ENCODE assay signal across 25 mouse cellular contexts in the genomic region with DNA sequence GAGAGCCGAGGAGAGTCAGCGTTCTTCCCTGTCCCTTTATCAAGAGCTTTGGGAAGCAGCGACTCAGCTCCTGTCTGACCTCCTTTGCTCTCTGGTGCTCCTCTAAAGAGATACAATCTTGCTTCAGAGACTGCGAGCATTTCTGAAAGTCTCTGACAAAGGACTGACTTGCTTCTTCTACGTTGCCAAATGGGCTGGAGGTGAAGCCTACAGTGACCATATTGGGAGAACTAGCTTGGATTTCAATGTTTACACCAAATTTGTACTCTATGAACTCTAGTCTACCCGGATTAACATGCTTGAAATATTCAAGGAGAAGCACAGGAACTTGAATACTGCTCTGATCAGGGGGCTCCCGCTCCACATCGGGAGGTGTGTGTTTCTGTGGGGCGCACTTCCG.
"Had no signal": no experiment of that assay in that cellular context is flagged by ENCODE, and none has a peak within 500 bp of the region (broad histone marks: within the 10 kb centered on the region; RNA-seq: fewer than 3 reads in every experiment).

No protein-coding gene starts in this region.

- DNase-seq: gastrocnemius, adult 2 months; gastrocnemius, postnatal 10 days; gastrocnemius, postnatal 25 days; heart, adult 2 months; heart, postnatal 4 days; kidney, adult 18-20 months; kidney, adult 8-10 months; kidney, postnatal 10 days; kidney, postnatal 25 days; kidney, postnatal 4 days; left cerebral cortex, postnatal 4 days; liver, embryonic 13.5 days had no signal

- H3K27me3 ChIP-seq: heart, embryonic 13.5 days; heart, embryonic 15.5 days; intestine, embryonic 15.5 days; limb, embryonic 13.5 days; limb, embryonic 15.5 days; liver, embryonic 13.5 days had no signal

- H3K27ac ChIP-seq: gastrocnemius, adult 2 months; heart, adult 2 months; heart, embryonic 13.5 days; heart, embryonic 15.5 days; hindbrain, embryonic 10.5 days; hindbrain, embryonic 12.5 days; hindbrain, embryonic 14.5 days; intestine, embryonic 15.5 days; layer of hippocampus, adult 2 months; limb, embryonic 13.5 days; limb, embryonic 15.5 days; liver, embryonic 13.5 days had no signal

- ATAC-seq: hindbrain, embryonic 16.5 days; inflammation-experienced regulatory T-cells, adult 6 months; intestine, embryonic 15.5 days; intestine, postnatal 0 days had no signal

- H3K9me3 ChIP-seq: heart, embryonic 13.5 days; heart, embryonic 15.5 days; hindbrain, embryonic 10.5 days; hindbrain, embryonic 12.5 days; intestine, embryonic 15.5 days; limb, embryonic 13.5 days; limb, embryonic 15.5 days; liver, embryonic 13.5 days had no signal

- H3K9ac ChIP-seq: heart, embryonic 13.5 days; heart, embryonic 15.5 days; hindbrain, embryonic 12.5 days; hindbrain, embryonic 14.5 days; intestine, embryonic 15.5 days; limb, embryonic 13.5 days; limb, embryonic 15.5 days; liver, embryonic 13.5 days had no signal

- H3K36me3 ChIP-seq: hindbrain, embryonic 10.5 days; hindbrain, embryonic 12.5 days; limb, embryonic 13.5 days; limb, embryonic 15.5 days had no signal

- H3K4me2 ChIP-seq: heart, embryonic 11.5 days; heart, embryonic 13.5 days; heart, embryonic 15.5 days; hindbrain, embryonic 12.5 days; hindbrain, embryonic 14.5 days; intestine, embryonic 15.5 days; limb, embryonic 13.5 days; limb, embryonic 15.5 days; liver, embryonic 13.5 days had no signal

- H3K4me3 ChIP-seq: gastrocnemius, adult 2 months; heart, adult 2 months; heart, embryonic 13.5 days; heart, embryonic 15.5 days; hindbrain, embryonic 10.5 days; hindbrain, embryonic 12.5 days; intestine, embryonic 15.5 days; layer of hippocampus, adult 2 months; limb, embryonic 13.5 days; limb, embryonic 15.5 days; liver, embryonic 13.5 days had no signal

- H3K4me1 ChIP-seq: hindbrain, embryonic 12.5 days; intestine, embryonic 15.5 days; limb, embryonic 13.5 days; limb, embryonic 15.5 days had no signal
